Mouse (Mus musculus) forebrain, embryonic 10.5 days (tissue): ENCODE data around the gene Mx1. TPM values are rescaled to one million over a fixed set of nuclear protein-coding genes. Genes with fewer than 3 reads are reported as not detected.

Experiments
- DNase-seq: peaks from one replicate; pipeline ENCODE4 v3.0.0-alpha.2; 2017; ENCODE audit warnings: low spot score; ENCODE audit errors: extremely low spot score
- H3K27ac ChIP-seq: fragments of 300-500 bp; sonication (generic); 2 replicates; pipeline ENCODE4 v1.5.1; 2016; ENCODE audit warnings: mild to moderate bottlenecking
- H3K27me3 ChIP-seq: fragments of 300-500 bp; sonication (generic); 2 replicates; pipeline ENCODE4 v1.6.1; 2016; ENCODE audit warnings: mild to moderate bottlenecking; ENCODE audit not compliant: poor library complexity, severe bottlenecking
- H3K36me3 ChIP-seq: fragments of 300-500 bp; sonication (generic); replicated peaks from 2 replicates; pipeline ENCODE4 v1.6.1; 2016; ENCODE audit warnings: mild to moderate bottlenecking, moderate library complexity
- H3K4me1 ChIP-seq: fragments of 300-500 bp; sonication (generic); 2 replicates; pipeline ENCODE4 v1.6.1; 2016
- H3K4me3 ChIP-seq: fragments of 300-500 bp; sonication (generic); 2 replicates; pipeline ENCODE4 v1.5.1; 2016; ENCODE audit warnings: mild to moderate bottlenecking, moderate library complexity
- H3K9me3 ChIP-seq: fragments of 300-500 bp; sonication (generic); 2 replicates; pipeline ENCODE4 v1.6.1; 2016; ENCODE audit warnings: mild to moderate bottlenecking, moderate library complexity
- WGBS: fragments of 180-500 bp; shearing (Covaris S2); methylation state at CpG from one replicate; pipeline ENCODE4 v1.1.7; 2016; 5-methylcytosine and 5-hydroxymethylcytosine counted together
- polyA plus RNA-seq: library from polyadenylated mRNA; unstranded; fragments of >200 nt; fragmentation: Nextera tagmentation; extraction: Ambion mirVana; gene quantifications from 2 replicates; pipeline ENCODE4 v1.2.1, GENCODE M21; 2016

The Mx1 gene
- polyA plus RNA-seq, 1 experiment from 2014 or later: 0.27 TPM

GRCm38 (mm10) chr16:97476524-97476923, 13.8 kb upstream of the Mx1 start:
- Histone ChIP-seq H3K27ac (no peak overlapping the region), H3K4me3 (no peak overlapping the region), H3K27me3 (no peaks in the 10 kb centered on the region), H3K36me3 (no peaks in the 10 kb centered on the region), H3K4me1 (no peaks in the 10 kb centered on the region), H3K9me3 (no peaks in the 10 kb centered on the region)
- no peak for DNase-seq
- WGBS: 83% methylated on average over 1 of the region's 1 CpGs

DNA sequence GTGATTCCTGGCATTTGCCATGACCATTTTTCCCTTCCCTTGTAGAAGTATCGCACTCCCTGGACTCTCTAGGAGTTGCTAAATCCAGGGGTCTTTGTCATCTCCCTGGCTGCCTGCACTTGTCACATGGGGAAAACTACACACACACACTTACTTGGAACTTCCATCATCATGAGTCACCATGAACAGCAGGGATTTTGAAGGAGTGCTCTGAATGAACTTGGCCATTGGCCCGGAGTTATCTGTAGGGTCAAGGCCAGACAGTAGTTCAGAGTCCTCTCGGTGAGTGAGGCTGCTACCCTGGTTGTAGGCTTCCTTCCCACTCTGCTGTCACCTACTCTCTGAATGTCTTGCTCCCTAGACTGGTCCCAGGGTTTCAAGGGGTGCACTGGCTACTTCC, 12.9 kb upstream of the Mx1 start:
- DNase-seq: no peak
- H3K9me3 ChIP-seq: no peaks in the 10 kb centered on the region
- no peak overlapping the region for H3K4me3 ChIP-seq
- no peaks in the 10 kb centered on the region for H3K4me1 ChIP-seq
- no peaks in the 10 kb centered on the region for H3K27me3 ChIP-seq
- no peaks in the 10 kb centered on the region for H3K36me3 ChIP-seq
- 89% methylated on average over 3 of the region's 3 CpGs for WGBS
- no peak overlapping the region for H3K27ac ChIP-seq

GRCm38 (mm10) chr16:97474671-97475070, 12.0 kb upstream of the Mx1 start:
- Histone ChIP-seq H3K27me3 (no peaks in the 10 kb centered on the region), H3K4me1 (no peaks in the 10 kb centered on the region), H3K4me3 (no peak overlapping the region), H3K27ac (no peak overlapping the region), H3K9me3 (no peaks in the 10 kb centered on the region), H3K36me3 (no peaks in the 10 kb centered on the region)
- 85% methylated on average over 2 of the region's 2 CpGs for WGBS
- no peak for DNase-seq

DNA sequence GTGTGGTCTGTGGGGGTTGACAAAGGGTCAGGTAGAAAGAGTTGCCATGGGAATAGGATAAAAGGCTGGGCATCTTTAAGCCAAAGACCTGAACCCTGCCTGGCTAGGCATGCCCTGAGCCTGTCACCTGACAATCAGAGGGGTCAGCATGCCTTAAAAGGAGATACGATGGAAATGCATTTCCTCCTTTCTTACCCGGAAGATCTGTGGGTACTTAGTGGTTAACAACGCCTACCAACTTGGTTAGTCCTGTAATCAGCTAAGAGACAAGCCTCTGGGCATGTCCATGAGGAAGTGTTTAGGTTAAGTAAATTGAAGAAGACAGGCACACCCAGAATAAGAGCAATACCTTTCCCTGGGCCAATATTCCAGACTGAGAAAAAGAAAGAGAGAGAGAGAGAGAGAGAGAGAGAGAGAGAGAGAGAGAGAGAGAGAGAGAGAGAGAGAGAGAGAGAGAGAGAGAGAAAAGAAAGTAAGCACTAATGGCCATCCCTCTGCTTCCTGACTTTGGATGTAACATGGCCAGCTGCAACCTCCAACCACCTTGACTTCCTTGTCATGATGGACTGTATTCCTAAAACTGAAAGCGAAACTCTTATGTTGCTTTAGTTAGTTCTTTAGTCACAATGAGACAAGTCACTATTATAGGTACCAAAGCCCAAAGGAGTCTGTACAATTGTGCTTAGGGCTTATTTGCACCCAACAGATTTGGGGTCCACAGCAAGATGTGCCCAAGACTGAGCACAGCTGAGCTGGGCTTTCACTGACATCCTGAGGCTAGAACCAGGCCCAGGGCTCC, 5.5 kb upstream of the Mx1 start:
- no peaks in the 10 kb centered on the region for H3K27me3 ChIP-seq
- no peaks in the 10 kb centered on the region for H3K36me3 ChIP-seq
- DNase-seq: no peak
- H3K4me1 ChIP-seq: peaks cover 3% of the 10 kb centered on the region
- 80% methylated on average over 4 of the region's 4 CpGs for WGBS
- no peaks in the 10 kb centered on the region for H3K9me3 ChIP-seq
- no peak overlapping the region for H3K4me3 ChIP-seq
- H3K27ac ChIP-seq: no peak overlapping the region

DNA sequence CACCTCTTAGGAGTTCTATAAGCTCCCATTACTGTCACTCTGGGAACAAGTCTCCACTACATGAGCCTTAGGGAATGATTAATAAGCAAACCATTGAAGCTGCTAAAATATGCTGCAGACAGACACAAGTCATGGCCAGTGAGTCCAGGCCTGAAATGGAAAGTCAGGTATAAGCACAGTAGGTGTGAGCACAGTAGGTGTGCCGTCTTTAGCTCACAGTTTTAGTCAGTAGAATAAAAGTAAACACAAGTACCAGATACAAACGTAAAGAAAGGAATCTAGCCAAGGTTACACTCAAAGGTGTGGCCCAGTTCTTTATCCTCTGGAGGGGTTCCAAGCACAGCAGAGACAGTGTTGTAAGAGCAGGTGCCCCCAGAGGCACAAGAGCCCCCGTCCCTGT, 4.8 kb upstream of the Mx1 start:
- Histone ChIP-seq H3K4me1 (peaks cover 10% of the 10 kb centered on the region), H3K27ac (no peak overlapping the region), H3K4me3 (no peak overlapping the region), H3K9me3 (no peaks in the 10 kb centered on the region), H3K27me3 (no peaks in the 10 kb centered on the region), H3K36me3 (no peaks in the 10 kb centered on the region)
- WGBS: 85% methylated on average over 3 of the region's 3 CpGs
- DNase-seq: no peak

DNA sequence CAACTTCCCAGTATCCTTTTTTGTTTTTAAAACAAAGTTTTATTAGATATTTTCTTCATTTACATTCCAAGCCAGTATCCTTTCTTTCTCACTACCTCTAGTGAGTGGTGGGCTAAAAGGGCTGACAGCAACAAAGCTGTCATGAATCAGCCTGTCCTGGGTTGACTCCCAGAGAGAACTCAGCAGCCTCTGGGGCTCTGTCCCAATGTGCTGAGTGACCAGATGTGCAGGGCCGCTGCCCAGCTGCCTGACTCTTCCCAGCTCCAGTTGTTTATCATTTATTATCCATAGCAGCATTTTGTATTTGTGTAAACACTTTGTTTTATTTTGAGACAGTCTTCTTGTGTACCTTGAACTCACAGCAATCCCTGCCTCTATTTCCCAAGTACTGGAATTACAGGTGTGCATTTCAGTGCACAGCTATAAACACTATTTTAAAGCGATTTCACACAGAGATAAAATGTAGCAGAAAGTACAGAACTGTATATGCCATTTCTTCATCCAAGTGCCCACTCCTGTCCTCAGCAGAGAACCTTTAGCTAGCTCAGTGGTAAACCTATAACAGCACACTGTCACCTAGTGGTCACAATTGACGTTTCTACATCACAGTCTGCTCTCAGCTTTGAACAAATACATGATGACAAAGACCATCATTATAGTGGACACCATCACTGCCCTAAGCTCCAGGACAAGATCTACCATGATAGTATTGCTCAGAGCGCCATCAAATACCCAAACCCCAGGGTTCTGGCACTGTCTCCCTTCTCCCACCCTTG, 3.7 kb upstream of the Mx1 start:
- H3K9me3 ChIP-seq: no peaks in the 10 kb centered on the region
- H3K4me3 ChIP-seq: no peak overlapping the region
- H3K36me3 ChIP-seq: no peaks in the 10 kb centered on the region
- DNase-seq: no peak
- 57% methylated on average over 4 of the region's 4 CpGs for WGBS
- H3K27me3 ChIP-seq: no peaks in the 10 kb centered on the region
- H3K27ac ChIP-seq: no peak overlapping the region
- peaks cover 14% of the 10 kb centered on the region for H3K4me1 ChIP-seq

DNA sequence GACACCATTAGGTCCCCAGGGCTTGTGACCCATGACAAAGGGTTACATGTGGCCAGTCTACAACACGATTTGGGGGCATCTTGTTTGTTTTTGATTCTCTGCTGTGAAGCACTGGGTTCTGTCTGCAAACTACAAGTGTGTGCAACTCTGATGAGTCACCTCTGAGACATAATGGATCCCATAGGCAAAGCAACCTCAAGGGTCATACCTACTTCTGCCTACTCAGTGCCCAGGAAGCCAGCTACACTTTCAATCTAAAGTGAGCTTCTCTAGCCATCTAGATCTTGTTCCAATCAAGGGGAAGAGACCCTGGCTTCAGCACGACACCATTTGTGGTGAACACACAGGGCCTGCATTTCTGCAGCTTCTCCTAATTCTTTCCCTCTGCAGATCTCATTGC, 1.4 kb downstream of the Mx1 start:
- WGBS: 76% methylated on average over 2 of the region's 2 CpGs
- Histone ChIP-seq H3K36me3 (no peaks in the 10 kb centered on the region), H3K9me3 (no peaks in the 10 kb centered on the region), H3K4me3 (no peak overlapping the region), H3K27me3 (no peaks in the 10 kb centered on the region), H3K4me1 (peaks cover 14% of the 10 kb centered on the region), H3K27ac (no peak overlapping the region)
- no peak for DNase-seq

- WGBS: 77% methylated on average over 1 of the region's 1 CpGs
- no peaks in the 10 kb centered on the region for H3K9me3 ChIP-seq
- no peak overlapping the region for H3K27ac ChIP-seq
- H3K27me3 ChIP-seq: no peaks in the 10 kb centered on the region
- no peak for DNase-seq
- H3K4me3 ChIP-seq: no peak overlapping the region
- H3K4me1 ChIP-seq: peaks cover 14% of the 10 kb centered on the region
- H3K36me3 ChIP-seq: no peaks in the 10 kb centered on the region
Measured at GRCm38 (mm10) chr16:97459831-97460230, 2.9 kb downstream of the Mx1 start.

- H3K4me3 ChIP-seq: no peak overlapping the region
- no peak for DNase-seq
- no peaks in the 10 kb centered on the region for H3K4me1 ChIP-seq
- no peak overlapping the region for H3K27ac ChIP-seq
- no peaks in the 10 kb centered on the region for H3K9me3 ChIP-seq
- H3K27me3 ChIP-seq: no peaks in the 10 kb centered on the region
- H3K36me3 ChIP-seq: no peaks in the 10 kb centered on the region
Measured at GRCm38 (mm10) chr16:97447386-97447785, 15.3 kb downstream of the Mx1 start.

GRCm38 (mm10) chr16:97443670-97444263, 18.9 kb downstream of the Mx1 start:
- no peak overlapping the region for H3K4me3 ChIP-seq
- DNase-seq: peak; percentile 37
- WGBS: 51% methylated on average over 14 of the region's 14 CpGs
- H3K9me3 ChIP-seq: no peaks in the 10 kb centered on the region
- no peak overlapping the region for H3K27ac ChIP-seq
- no peaks in the 10 kb centered on the region for H3K36me3 ChIP-seq
- no peaks in the 10 kb centered on the region for H3K4me1 ChIP-seq
- no peaks in the 10 kb centered on the region for H3K27me3 ChIP-seq

GRCm38 (mm10) chr16:97441967-97442366, 20.7 kb downstream of the Mx1 start:
- Histone ChIP-seq H3K27me3 (no peaks in the 10 kb centered on the region), H3K9me3 (no peaks in the 10 kb centered on the region), H3K4me1 (no peaks in the 10 kb centered on the region), H3K27ac (no peak overlapping the region), H3K36me3 (no peaks in the 10 kb centered on the region), H3K4me3 (no peak overlapping the region)
- WGBS: 89% methylated on average over 9 of the region's 9 CpGs
- no peak for DNase-seq

DNA sequence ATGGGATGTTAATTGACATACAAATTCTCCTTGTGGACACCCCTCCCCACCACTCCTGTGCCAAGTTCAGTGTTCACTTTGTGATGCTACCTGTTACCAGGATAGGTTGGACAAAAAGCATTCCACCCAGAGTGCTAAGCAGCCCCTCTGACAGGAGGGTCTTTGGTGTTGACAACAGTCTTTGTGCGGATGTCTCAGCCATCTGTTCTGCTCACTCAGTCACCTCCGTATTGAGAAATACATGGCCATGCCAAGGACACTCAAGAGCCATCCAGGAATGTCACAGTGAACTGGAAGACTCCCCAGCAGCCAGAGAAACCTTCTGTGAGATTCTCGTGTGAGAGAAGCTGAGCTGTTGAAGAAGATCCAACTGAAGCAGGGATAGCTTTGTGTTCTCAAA, 24.5 kb downstream of the Mx1 start:
- H3K36me3 ChIP-seq: no peaks in the 10 kb centered on the region
- no peak overlapping the region for H3K27ac ChIP-seq
- H3K27me3 ChIP-seq: no peaks in the 10 kb centered on the region
- H3K4me1 ChIP-seq: no peaks in the 10 kb centered on the region
- no peaks in the 10 kb centered on the region for H3K9me3 ChIP-seq
- DNase-seq: no peak
- no peak overlapping the region for H3K4me3 ChIP-seq
- 77% methylated on average over 3 of the region's 3 CpGs for WGBS

- Histone ChIP-seq H3K4me1 (no peaks in the 10 kb centered on the region), H3K36me3 (no peaks in the 10 kb centered on the region), H3K27ac (no peak overlapping the region), H3K27me3 (no peaks in the 10 kb centered on the region), H3K4me3 (no peak overlapping the region), H3K9me3 (no peaks in the 10 kb centered on the region)
- WGBS: 53% methylated on average over 1 of the region's 1 CpGs
- no peak for DNase-seq
Measured at GRCm38 (mm10) chr16:97437448-97438056, 25.2 kb downstream of the Mx1 start.
